Mouse (Mus musculus) kidney, postnatal 14 days (tissue): ENCODE measurements at regions not wholly inside any gene's neighbourhood (a gene's known extent, or its start where the extent isn't known, plus 50 kb on each side); places are given as distances from the start of the nearest gene placed in this dataset.

Source experiments
- DNase-seq: peaks from one replicate; pipeline ENCODE4 v3.0.0; 2022; ENCODE audit warnings: mixed read lengths

- DNase-seq: no peak
These were observed 91.2 kb downstream of the Srek1 start for GRCm38 (mm10) chr13:103683169-103683568.

GRCm38 (mm10) chr13:103680740-103681139 lies 93.7 kb downstream of the Srek1 start:
- DNase-seq: no peak

GRCm38 (mm10) chr13:103680052-103680451 lies 94.4 kb downstream of the Srek1 start:
- no peak for DNase-seq

GRCm38 (mm10) chr13:103676831-103677230 lies 97.6 kb downstream of the Srek1 start:
- no peak for DNase-seq

- no peak for DNase-seq
These were observed 98.2 kb downstream of the Srek1 start for GRCm38 (mm10) chr13:103676221-103676620.

GRCm38 (mm10) chr13:103670611-103671010 lies 103.8 kb downstream of the Srek1 start:
- DNase-seq: no peak

GRCm38 (mm10) chr13:103669856-103670255 lies 104.6 kb downstream of the Srek1 start:
- no peak for DNase-seq

- DNase-seq: no peak
These were observed 106.7 kb downstream of the Srek1 start for GRCm38 (mm10) chr13:103667749-103668148.

GRCm38 (mm10) chr13:103660248-103660996 lies 114.0 kb downstream of the Srek1 start:
- peak; percentile 6 for DNase-seq

- DNase-seq: no peak
These were observed 118.4 kb downstream of the Srek1 start for GRCm38 (mm10) chr13:103655966-103656365.

GRCm38 (mm10) chr13:103653216-103653615 lies 121.2 kb downstream of the Srek1 start:
- DNase-seq: no peak

- DNase-seq: no peak
These were observed 125.0 kb downstream of the Srek1 start for GRCm38 (mm10) chr13:103649383-103649782.

- no peak for DNase-seq
These were observed 126.4 kb downstream of the Srek1 start for GRCm38 (mm10) chr13:103648016-103648415.

- peak; percentile 36 for DNase-seq
These were observed 128.4 kb downstream of the Srek1 start for GRCm38 (mm10) chr13:103646035-103646434.

- DNase-seq: peak; percentile 67
These were observed 130.2 kb downstream of the Srek1 start for GRCm38 (mm10) chr13:103643993-103644722.

- no peak for DNase-seq
These were observed 130.9 kb downstream of the Srek1 start for GRCm38 (mm10) chr13:103643486-103643885.

- DNase-seq: no peak
These were observed 131.6 kb downstream of the Srek1 start for GRCm38 (mm10) chr13:103642542-103643375.

GRCm38 (mm10) chr13:103638038-103638437 lies 136.4 kb downstream of the Srek1 start:
- no peak for DNase-seq

GRCm38 (mm10) chr13:103637414-103637813 lies 137.0 kb downstream of the Srek1 start:
- DNase-seq: no peak

GRCm38 (mm10) chr13:103636595-103636994 lies 137.8 kb downstream of the Srek1 start:
- DNase-seq: no peak

GRCm38 (mm10) chr13:103623810-103624209 lies 150.6 kb downstream of the Srek1 start:
- no peak for DNase-seq

GRCm38 (mm10) chr13:103623319-103623718 lies 151.1 kb downstream of the Srek1 start:
- DNase-seq: no peak

GRCm38 (mm10) chr13:103622324-103622723 lies 152.1 kb downstream of the Srek1 start:
- no peak for DNase-seq
